Mouse (Mus musculus): Measurements from ENCODE around the gene Fancc.

The Fancc gene

DNA sequence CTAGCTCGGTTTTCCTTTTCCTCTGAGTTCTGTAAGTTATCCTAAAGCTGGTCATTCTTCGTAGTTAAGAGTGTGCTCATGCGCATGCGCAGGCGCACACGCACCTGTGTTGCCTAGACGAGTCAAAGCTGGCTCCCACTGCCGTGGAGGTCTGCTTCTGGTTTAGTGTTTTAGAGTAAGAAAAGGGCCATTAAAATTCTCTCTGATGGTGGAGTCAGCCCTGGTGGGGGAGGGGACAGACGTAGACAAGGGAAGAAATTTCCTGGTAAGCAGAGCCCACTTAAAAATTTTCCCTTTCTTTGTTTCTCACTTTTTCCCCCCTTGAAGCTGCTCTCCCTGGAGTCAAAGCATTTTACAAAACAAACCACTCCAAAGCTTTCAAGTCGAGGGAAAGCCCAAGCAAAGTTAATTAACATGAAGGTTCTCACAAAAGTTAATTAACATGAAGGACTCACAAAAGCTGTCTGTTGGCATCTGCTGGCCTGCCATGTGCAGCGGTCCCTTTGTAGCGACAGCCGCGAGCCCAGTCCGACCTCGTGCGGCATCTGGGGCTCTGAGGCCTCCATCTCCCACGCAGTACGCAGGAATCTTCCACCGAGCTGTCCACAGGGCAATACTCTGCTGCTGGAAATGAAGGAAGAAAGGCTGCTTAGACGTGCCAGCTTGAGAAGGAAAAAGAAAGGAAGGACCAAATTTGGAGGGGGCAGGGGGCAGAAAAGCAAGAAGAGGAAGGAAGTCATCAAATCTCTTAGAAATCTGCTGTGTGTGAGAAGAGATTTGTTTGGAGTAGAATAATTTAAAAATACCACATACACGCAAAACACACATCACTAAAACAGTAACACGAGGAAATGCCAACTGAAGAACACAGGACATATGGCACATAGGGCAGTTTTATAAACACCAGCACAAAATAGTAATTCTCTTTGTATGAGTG lies at the start of gene Fancc:
TSS of gene Fancc (minus strand) at position 633 of the 937 bp plus-strand sequence.
- no peak for DNase-seq (ENCODE audit: low spot score in 2 of 2)

DNA sequence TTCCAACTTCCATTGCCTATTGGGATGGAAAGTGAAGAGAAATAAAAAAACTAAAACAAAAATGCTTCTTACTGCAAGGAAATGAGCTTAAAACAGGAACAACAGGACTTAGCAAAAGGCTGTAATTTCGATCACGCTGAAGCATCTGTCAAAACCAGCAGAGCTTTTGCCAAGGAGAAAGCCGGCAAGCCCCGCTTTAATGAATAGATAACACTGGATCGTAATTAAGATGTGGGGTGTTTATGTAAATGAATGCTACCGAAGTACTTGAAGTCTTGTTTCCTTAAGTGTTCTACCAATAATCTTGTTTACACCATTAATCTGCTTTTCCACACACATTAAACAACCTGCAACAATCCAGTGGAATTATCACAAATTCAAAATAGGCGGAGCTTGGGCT lies 48.2 kb upstream of the Fancc start:
- no peak for DNase-seq (ENCODE audit: low spot score in 2 of 2)

DNA sequence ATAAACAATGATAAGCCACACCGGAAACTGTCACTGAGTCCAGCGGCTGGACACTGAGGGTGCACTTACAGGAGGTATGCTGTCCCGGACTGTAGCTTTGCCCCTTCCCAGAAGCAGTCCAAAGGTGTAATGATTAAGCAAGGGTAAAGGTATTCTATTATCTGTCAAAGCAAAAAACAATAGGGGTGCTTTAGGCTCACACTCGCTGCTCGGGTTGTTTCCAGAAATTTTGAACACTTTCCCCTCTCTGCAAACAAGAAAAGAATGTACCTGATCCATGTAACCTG lies 47.8 kb upstream of the Fancc start:
- DNase-seq (ENCODE audit: low spot score in 2 of 2): no peak

DNA sequence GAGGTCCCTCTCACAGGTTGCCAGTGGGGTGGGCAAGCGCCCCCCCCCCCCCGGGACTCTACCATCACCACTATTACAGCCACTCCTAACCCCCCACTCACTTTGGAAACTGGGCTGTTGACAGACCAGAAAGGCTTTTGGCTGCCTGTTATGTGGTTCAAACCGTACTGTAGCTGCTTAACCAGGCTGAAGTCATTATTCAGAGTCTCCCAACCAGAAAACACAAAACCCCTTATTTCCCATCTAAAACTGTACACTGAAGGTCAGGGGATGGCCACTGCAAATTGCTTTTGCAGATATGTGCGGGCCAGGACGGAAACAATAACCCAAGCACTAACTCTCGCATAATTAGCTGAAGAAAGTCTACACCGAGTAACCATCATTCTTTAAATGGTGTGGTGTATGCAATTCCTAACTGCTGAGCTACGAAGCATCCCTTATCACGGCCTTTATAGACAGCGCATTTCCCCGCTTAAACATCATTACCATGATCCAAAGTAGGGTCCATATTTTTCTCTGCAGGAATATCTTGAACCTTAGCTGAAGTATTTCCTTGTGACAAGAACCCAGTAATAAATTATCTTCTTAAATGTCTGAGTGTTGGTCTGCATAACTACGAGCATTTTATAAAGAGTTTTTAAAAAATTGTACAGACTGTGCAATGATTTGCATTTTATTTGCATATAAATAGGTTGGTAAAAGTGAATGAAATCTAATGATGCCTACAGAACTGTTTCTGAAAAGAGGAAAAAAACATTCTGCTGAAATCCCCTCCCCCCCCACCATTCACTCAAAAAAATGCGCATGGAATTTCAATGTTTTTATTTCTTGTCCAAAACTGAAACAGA lies 47.3 kb upstream of the Fancc start:
- DNase-seq (ENCODE audit: low spot score in 2 of 2): no peak

GRCm38 (mm10) chr13:63543459-63543858 lies 46.4 kb upstream of the Fancc start:
- no peak for DNase-seq (ENCODE audit: low spot score in 2 of 2)

DNA sequence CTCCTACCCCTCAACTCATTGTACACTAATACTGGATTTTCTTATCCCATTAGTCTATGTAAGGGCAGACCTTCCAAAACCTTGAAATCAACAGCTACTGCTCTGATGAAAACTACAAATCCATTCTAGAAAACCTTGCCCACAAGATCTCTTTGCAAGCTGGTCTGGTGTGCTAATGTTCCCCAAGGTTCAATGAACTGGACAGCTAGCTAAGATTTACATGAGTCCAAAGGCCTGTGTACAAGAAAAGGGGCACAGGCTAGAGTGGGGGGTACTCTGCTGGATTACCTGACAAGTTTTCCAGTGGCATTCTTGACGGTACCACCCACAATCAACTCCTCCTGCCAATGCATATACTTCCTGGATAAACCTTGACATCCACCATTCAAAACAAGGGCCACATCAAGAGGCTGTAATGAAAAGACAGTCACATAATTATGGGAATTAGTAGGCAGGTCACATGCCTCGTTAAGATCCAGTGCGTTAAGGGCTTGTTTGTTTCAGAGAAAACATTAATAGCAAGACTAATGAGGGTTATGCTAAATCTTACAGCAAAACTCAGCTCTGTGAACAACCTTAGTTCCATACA lies 45.8 kb upstream of the Fancc start:
- no peak for DNase-seq (ENCODE audit: low spot score in 2 of 2)

DNA sequence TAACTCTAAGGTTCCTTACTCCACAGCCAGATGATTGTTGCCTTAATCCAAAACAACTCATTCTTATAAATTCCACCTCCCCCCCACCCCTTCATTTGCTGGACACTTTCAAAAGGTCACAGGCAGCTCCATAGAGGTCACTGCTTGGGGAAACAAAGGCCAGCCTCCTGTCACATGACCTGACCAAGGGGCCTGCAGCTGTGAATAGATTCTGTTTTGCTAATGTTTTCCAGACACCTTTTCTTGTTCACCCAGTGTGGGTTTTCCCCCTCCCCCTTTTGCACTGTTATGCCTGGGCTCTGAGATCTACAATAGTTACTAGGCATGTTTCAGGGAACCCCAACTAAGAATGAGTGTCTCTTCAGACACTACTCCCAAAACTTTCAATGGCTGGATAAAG lies 44.4 kb upstream of the Fancc start:
- DNase-seq (ENCODE audit: low spot score in 2 of 2): no peak

GRCm38 (mm10) chr13:63540584-63540983 lies 43.5 kb upstream of the Fancc start:
- no peak for DNase-seq (ENCODE audit: low spot score in 2 of 2)

- no peak for DNase-seq (ENCODE audit: low spot score in 2 of 2)
These were observed 37.9 kb upstream of the Fancc start for GRCm38 (mm10) chr13:63534981-63535380.

DNA sequence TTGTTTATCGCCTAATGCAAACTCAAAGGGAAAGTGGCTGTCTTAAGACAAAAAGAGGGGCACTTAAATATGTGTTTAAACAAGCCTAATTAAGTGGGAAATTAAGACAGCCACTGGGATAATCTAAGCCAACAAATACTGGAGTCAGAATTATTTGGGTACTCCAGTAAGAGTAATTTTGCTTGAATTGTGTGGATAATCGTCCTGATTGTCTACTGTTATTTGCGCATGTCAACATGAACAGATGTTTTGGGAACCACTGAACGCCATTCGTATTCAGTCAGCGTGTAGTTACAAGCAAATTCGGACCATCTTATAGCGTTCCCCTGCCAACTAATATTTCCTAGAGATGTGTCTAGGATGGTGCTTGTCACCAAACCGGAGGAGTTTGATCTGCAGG lies 33.8 kb upstream of the Fancc start:
- DNase-seq (ENCODE audit: low spot score in 2 of 2): no peak

GRCm38 (mm10) chr13:63530371-63530764 lies 33.3 kb upstream of the Fancc start:
- no peak for DNase-seq (ENCODE audit: low spot score in 2 of 2)

DNA sequence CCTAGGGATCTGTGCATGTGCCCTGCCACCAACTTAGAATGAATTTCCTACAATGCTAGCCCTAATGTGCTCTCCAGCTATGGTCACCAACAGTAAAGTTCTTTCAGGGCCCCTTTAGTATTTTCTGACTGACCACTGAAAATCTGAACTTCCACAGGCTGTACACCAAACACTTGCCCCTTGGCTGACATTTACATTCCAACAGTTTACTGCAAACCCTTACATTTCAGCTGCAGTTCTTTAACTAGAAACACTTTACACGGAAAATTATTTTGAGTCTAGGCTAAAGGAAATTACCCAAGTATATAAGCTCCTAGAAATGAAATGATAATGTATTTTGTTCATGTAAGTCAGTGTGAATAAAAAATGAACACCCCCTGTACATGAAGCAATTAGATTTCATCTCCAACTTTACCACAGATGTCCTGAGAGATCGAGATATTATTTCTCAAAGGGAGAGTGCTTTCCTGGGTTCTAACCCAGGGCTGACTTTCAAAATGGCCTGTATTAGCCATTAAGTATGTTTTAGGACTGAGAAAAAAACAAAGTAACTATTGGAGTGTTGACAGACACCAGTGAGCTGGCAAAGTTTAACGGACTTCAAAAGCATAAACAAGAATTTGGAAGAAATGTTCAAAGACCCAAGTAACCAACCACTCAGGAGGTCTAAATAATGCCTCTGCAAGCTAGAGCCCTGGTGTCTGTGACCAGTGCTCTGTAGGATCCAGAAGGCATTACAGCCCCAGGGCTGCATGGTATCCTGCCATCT lies 32.7 kb upstream of the Fancc start:
- no peak for DNase-seq (ENCODE audit: low spot score in 2 of 2)

DNA sequence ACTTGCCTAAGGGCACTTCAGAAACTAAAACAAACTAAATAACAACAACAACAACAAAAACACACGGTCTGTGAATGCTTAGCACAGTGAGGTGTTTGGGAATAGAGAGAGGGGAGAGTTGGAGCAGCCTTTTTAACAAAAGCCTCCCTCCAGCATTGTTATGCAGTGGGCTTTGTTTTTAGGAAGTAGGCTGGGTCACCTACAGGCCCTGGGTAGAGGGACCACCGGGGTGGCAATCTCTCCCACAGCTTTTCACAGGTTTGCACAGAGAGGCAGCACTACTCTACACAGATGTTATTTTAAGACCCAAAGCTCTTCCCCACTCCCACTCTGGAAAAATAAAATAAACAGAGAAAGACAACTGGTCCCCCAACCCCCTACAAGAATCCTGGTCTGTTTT lies 31.8 kb upstream of the Fancc start:
- DNase-seq (ENCODE audit: low spot score in 2 of 2): no peak

DNA sequence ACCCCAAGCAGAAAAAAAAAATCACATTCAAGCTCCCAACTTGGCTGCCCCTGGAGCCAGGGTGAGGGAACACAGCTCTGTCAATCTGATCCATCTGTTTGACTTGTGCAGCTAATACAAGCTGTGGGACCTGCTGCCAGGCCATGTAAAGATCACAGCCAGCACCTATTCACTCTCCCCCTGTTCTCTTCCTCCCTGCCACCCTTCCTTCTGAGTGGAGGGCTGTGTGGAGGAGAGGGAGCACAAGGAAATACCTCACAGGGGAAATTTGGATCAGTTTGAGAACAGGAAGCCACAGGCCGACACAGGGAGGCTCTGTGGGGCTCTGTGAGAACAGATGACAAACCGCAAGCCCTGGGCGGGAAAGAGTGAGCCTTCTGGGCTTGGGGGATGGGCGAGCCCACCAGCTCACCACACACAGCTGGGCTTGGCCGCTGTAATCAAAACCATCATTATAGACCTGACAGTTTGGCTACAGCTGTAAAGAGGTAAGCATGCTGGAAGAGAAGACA lies 31.1 kb upstream of the Fancc start:
- no peak for DNase-seq (ENCODE audit: low spot score in 2 of 2)

GRCm38 (mm10) chr13:63525571-63526197 lies 28.6 kb upstream of the Fancc start:
- no peak for DNase-seq (ENCODE audit: low spot score in 2 of 2)

DNA sequence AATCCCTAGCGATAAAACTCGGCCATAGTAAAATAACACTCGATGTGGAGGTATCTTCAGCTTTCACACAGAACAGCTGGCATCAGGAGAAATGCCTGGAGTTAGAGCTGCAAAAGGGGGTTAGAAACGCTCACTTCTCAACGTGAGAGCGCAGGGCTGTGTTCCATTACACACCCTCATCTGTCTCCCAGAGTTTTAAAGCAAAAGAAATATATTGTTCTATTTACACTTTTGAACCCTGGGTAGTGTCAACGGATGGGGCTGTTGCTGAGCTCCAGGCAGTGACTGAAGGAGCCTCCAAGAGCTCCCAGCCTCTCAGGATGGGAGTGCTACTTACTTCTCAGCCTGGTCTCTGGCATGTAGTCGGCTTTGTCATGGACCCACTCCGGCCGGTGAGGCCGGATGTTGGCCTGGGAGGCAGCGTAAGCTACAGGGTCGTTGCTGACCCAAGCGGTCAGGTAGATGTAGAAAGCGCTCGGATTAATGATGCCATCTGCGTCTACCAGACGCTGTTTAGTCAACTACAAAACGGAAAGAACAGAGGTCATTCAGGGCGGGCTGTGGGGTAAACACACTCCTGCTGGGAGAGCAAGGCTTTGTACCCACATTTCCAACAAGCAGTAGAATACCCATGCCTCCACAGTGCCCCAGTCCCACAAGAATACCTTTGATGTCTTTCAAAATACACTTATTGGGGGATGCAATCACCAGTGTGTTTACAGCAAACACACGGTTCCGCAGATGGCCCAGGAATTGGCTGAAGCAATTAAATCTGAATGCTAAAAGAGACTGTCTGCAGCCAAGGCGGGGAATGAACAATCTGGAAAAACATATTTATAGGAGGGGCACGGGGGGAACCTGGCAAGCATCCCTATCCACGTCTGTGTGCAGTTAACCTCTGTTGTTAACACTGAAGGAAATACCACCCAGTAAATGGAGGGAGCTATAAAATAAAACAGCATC lies 27.8 kb upstream of the Fancc start:
- no peak for DNase-seq (ENCODE audit: low spot score in 2 of 2)

DNA sequence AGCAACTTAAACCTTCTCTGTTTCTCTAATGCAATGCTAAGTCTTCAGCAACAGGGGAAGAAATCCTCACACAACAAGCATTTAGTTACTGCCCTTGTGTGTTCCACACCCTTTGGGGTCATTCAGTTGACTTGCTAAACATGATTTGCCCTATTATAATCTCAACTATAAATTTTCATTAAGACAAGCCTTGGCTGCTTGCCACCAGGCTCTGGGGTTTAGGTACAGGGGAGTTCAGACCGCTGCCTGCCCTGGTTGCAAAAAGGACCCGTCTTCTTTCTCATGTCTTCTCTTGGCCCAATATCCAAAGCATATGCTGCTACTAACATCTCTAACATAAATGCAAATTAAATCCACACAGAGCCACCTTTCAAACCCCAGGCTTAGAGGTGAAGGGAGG lies 27.0 kb upstream of the Fancc start:
- no peak for DNase-seq (ENCODE audit: low spot score in 2 of 2)

GRCm38 (mm10) chr13:63522832-63523231 lies 25.8 kb upstream of the Fancc start:
- DNase-seq (ENCODE audit: low spot score in 2 of 2): no peak

GRCm38 (mm10) chr13:63520110-63520509 lies 23.0 kb upstream of the Fancc start:
- DNase-seq (ENCODE audit: low spot score in 2 of 2): no peak

DNA sequence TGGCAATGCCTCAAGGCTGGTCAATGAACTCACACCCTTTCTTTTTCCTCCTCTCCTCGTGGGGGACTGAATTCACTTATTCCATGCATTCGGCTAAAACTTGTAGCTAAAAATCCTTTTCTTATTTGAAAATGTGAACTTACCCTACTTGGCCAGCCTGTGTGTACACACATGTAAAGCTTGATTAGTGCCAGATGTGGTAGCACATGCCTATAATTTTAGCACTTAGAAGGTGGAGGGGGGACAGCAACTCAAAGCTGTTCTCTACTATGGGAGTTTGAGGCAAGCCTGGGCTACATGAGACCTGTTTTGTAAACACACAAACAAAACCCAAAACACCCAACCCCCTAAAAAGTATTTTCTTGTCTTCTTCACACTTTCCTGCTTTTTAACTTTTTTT lies 19.5 kb upstream of the Fancc start:
- no peak for DNase-seq (ENCODE audit: low spot score in 2 of 2)

All from urinary bladder, postnatal 4 days (tissue).